Mouse (Mus musculus) embryonic facial prominence, embryonic 11.5 days (tissue): Measurements from ENCODE around the gene Gdf7. TPM values are rescaled to one million over a fixed set of nuclear protein-coding genes. Genes with fewer than 3 reads are reported as not detected.

ENCODE experiments used
- ATAC-seq: fragments of 200-750 bp; cut with Nextera tagmentation; replicated peaks from 2 replicates; pipeline ENCODE4 v1.8.0; 2017; ENCODE audit warnings: low read depth; ENCODE audit not compliant: insufficient number of reproducible peaks, low FRiP score, low TSS enrichment
- DNase-seq: peaks from one replicate; pipeline ENCODE4 v3.0.0-alpha.2; 2015; ENCODE audit warnings: low spot score
- H3K27ac ChIP-seq: fragments of 300-500 bp; sonication (generic); replicated peaks from 2 replicates; pipeline ENCODE4 v1.5.1; 2014; ENCODE audit warnings: mild to moderate bottlenecking, low read depth, low read length, control low read depth
- H3K27me3 ChIP-seq: fragments of 300-500 bp; sonication (generic); 2 replicates; pipeline ENCODE4 v1.6.1; 2014; ENCODE audit warnings: mild to moderate bottlenecking, low read length, moderate library complexity, mixed read lengths; ENCODE audit not compliant: control insufficient read depth, insufficient read depth
- H3K36me3 ChIP-seq: fragments of 300-500 bp; sonication (generic); replicated peaks from 2 replicates; pipeline ENCODE4 v1.6.1; 2014; ENCODE audit warnings: low read depth, mild to moderate bottlenecking, low read length, moderate library complexity, mixed read lengths; ENCODE audit not compliant: control insufficient read depth, insufficient read depth
- H3K4me1 ChIP-seq: fragments of 300-500 bp; sonication (generic); 2 replicates; pipeline ENCODE4 v1.6.1; 2014; ENCODE audit warnings: low read length, mixed read lengths; ENCODE audit not compliant: control insufficient read depth, insufficient read depth
- H3K4me2 ChIP-seq: fragments of 300-500 bp; sonication (generic); 2 replicates; pipeline ENCODE4 v1.6.1; 2014; ENCODE audit warnings: low read depth, mild to moderate bottlenecking, control low read depth, low read length, moderate library complexity
- H3K4me3 ChIP-seq: fragments of 300-500 bp; sonication (generic); 2 replicates; pipeline ENCODE4 v1.5.1; 2014; ENCODE audit warnings: low read depth, low read length, control low read depth
- H3K9ac ChIP-seq: fragments of 300-500 bp; sonication (generic); replicated peaks from 2 replicates; pipeline ENCODE4 v1.6.1; 2014; ENCODE audit warnings: mild to moderate bottlenecking, control low read depth, low read length
- H3K9me3 ChIP-seq: fragments of 300-500 bp; sonication (generic); replicated peaks from 2 replicates; pipeline ENCODE4 v1.6.1; 2016; ENCODE audit warnings: mild to moderate bottlenecking, low read length, inconsistent platforms, mixed read lengths; ENCODE audit not compliant: control insufficient read depth
- WGBS: fragments of 180-500 bp; shearing (Covaris S2); extraction: QIAGEN DNeasy Blood & Tissue Kit; methylation state at CpG from one replicate; pipeline ENCODE4 v1.1.7; 2014; 5-methylcytosine and 5-hydroxymethylcytosine counted together
- polyA plus RNA-seq: library from polyadenylated mRNA; unstranded; fragments of >200 nt; fragmentation: Nextera tagmentation; extraction: Ambion mirVana; gene quantifications from 2 replicates; pipeline ENCODE4 v1.2.1, GENCODE M21; 2014

Gdf7 gene
- polyA plus RNA-seq, 1 experiment from 2014 or later = 0.49 TPM

GRCm38 (mm10) chr12:8334261-8334660, 32.5 kb upstream of the Gdf7 start:
- no peaks in the 10 kb centered on the region for H3K27me3 ChIP-seq
- no peak overlapping the region for H3K4me3 ChIP-seq
- no peak for ATAC-seq
- WGBS = 92% methylated on average over 4 of the region's 4 CpGs
- H3K4me2 ChIP-seq = no peak overlapping the region
- no peaks in the 10 kb centered on the region for H3K4me1 ChIP-seq
- no peak overlapping the region for H3K27ac ChIP-seq
- H3K36me3 ChIP-seq = no peaks in the 10 kb centered on the region
- H3K9ac ChIP-seq = no peak overlapping the region
- no peak for DNase-seq
- no peaks in the 10 kb centered on the region for H3K9me3 ChIP-seq

- no peaks in the 10 kb centered on the region for H3K9me3 ChIP-seq
- H3K4me1 ChIP-seq = no peaks in the 10 kb centered on the region
- H3K4me3 ChIP-seq = no peak overlapping the region
- H3K27ac ChIP-seq = no peak overlapping the region
- 90% methylated on average over 8 of the region's 8 CpGs for WGBS
- no peaks in the 10 kb centered on the region for H3K27me3 ChIP-seq
- DNase-seq (no peak), ATAC-seq (no peak)
- H3K4me2 ChIP-seq = no peak overlapping the region
- no peaks in the 10 kb centered on the region for H3K36me3 ChIP-seq
- no peak overlapping the region for H3K9ac ChIP-seq
Measured at GRCm38 (mm10) chr12:8333617-8334016, 31.9 kb upstream of the Gdf7 start.

GRCm38 (mm10) chr12:8332174-8332542, 30.4 kb upstream of the Gdf7 start:
- no peaks in the 10 kb centered on the region for H3K9me3 ChIP-seq
- H3K4me1 ChIP-seq = no peaks in the 10 kb centered on the region
- no peak overlapping the region for H3K9ac ChIP-seq
- no peak overlapping the region for H3K4me2 ChIP-seq
- H3K4me3 ChIP-seq = no peak overlapping the region
- H3K27me3 ChIP-seq = no peaks in the 10 kb centered on the region
- DNase-seq (no peak), ATAC-seq (no peak)
- no peaks in the 10 kb centered on the region for H3K36me3 ChIP-seq
- H3K27ac ChIP-seq = no peak overlapping the region
- WGBS = 72% methylated on average over 5 of the region's 5 CpGs

GRCm38 (mm10) chr12:8331489-8332173, 29.9 kb upstream of the Gdf7 start:
- Histone ChIP-seq H3K4me1 (no peaks in the 10 kb centered on the region), H3K36me3 (no peaks in the 10 kb centered on the region), H3K4me2 (no peak overlapping the region), H3K27me3 (no peaks in the 10 kb centered on the region), H3K9me3 (no peaks in the 10 kb centered on the region), H3K4me3 (no peak overlapping the region), H3K27ac (no peak overlapping the region), H3K9ac (no peak overlapping the region)
- 77% methylated on average over 14 of the region's 14 CpGs for WGBS
- DNase-seq (no peak), ATAC-seq (no peak)

- H3K9me3 ChIP-seq = no peaks in the 10 kb centered on the region
- DNase-seq (no peak), ATAC-seq (no peak)
- no peak overlapping the region for H3K4me2 ChIP-seq
- WGBS = 91% methylated on average over 7 of the region's 7 CpGs
- H3K27me3 ChIP-seq = no peaks in the 10 kb centered on the region
- no peaks in the 10 kb centered on the region for H3K36me3 ChIP-seq
- H3K4me1 ChIP-seq = no peaks in the 10 kb centered on the region
- no peak overlapping the region for H3K4me3 ChIP-seq
- H3K9ac ChIP-seq = no peak overlapping the region
- no peak overlapping the region for H3K27ac ChIP-seq
Measured at GRCm38 (mm10) chr12:8329236-8329635, 27.5 kb upstream of the Gdf7 start.

- DNase-seq (no peak), ATAC-seq (no peak)
- Histone ChIP-seq H3K36me3 (no peaks in the 10 kb centered on the region), H3K4me3 (no peak overlapping the region), H3K4me1 (no peaks in the 10 kb centered on the region), H3K27me3 (no peaks in the 10 kb centered on the region), H3K4me2 (no peak overlapping the region), H3K9ac (peak overlapping the region; percentile 23), H3K9me3 (no peaks in the 10 kb centered on the region), H3K27ac (no peak overlapping the region)
- WGBS = 71% methylated on average over 1 of the region's 1 CpGs
Measured at GRCm38 (mm10) chr12:8327675-8328053, 25.9 kb upstream of the Gdf7 start.

DNA sequence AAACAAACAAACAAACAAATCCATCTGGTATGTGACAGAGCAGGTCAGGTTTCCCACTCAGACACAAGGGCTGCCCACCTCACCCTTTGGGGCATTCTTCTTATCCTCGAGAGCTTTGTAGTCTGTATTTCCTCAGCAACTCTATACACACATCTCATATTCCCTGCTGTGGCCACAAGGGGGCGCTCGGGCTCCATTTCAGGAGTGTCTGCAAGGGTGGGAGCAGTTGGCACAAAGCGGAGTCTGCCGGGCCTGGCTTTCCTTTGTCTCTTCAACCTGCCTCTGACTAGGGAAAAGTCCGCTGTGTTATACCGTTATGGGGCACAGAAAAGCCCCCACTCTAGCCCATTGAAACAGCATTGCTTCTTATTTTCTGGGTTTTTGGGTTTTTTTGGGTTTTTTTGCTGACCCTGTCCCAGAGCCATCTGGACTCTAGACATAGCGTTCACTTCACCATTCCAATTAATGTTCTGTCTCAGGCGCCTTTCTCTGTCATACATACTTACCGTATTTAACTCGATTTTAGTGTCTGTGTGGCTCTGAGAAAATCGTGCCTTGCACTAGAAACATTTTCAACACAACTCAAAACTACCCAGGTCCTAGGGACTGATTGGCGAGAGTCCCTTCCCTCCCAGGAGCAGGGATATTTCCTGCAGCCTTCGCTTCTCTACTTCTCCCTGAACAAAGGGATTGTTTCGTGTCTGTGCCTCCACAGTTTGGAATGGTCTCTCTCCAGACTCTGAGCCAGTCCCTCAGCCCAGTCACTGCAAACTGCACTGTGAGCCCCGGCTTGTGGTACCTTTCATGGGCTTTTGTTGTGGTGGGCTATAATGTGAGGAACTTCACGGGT, 25.3 kb upstream of the Gdf7 start:
- ATAC-seq (peak; percentile 86), DNase-seq (peak; percentile 94)
- Histone ChIP-seq H3K4me2 (no peak overlapping the region), H3K27ac (no peak overlapping the region), H3K27me3 (no peaks in the 10 kb centered on the region), H3K9me3 (no peaks in the 10 kb centered on the region), H3K9ac (peak overlapping the region; percentile 23), H3K4me3 (no peak overlapping the region), H3K4me1 (no peaks in the 10 kb centered on the region), H3K36me3 (no peaks in the 10 kb centered on the region)
- WGBS = 34% methylated on average over 17 of the region's 17 CpGs

GRCm38 (mm10) chr12:8325943-8326522, 24.3 kb upstream of the Gdf7 start:
- Histone ChIP-seq H3K9me3 (no peaks in the 10 kb centered on the region), H3K9ac (no peak overlapping the region), H3K4me3 (no peak overlapping the region), H3K27me3 (no peaks in the 10 kb centered on the region), H3K4me2 (no peak overlapping the region), H3K36me3 (no peaks in the 10 kb centered on the region), H3K4me1 (no peaks in the 10 kb centered on the region), H3K27ac (no peak overlapping the region)
- DNase-seq = no peak
- 91% methylated on average over 17 of the region's 17 CpGs for WGBS
- no peak for ATAC-seq
